Mouse (Mus musculus) intestine, postnatal 0 days (tissue): ENCODE data around the gene Wsb2. TPM values are rescaled to one million over a fixed set of nuclear protein-coding genes. Genes with fewer than 3 reads are reported as not detected.
A peak's percentile ranks its signal among the peaks of the same experiment; 100 is the strongest.
"Not testable (repeated sequence)": the region's sequence is repeated elsewhere in the genome, so short reads cannot be mapped to it uniquely, and the experiment has no call there.

Experiments used
- ATAC-seq: fragments of 200-750 bp; cut with Nextera tagmentation; 2 replicates; pipeline ENCODE4 v1.8.0; 2017; ENCODE audit warnings: mild to moderate bottlenecking, moderate TSS enrichment, moderate library complexity
- H3K27ac ChIP-seq: fragments of 300-500 bp; sonication (generic); 2 replicates; pipeline ENCODE4 v1.5.1; 2014; ENCODE audit warnings: mild to moderate bottlenecking, low read depth, low read length, moderate library complexity
- H3K27me3 ChIP-seq: fragments of 300-500 bp; sonication (generic); replicated peaks from 2 replicates; pipeline ENCODE4 v1.6.1; 2014; ENCODE audit warnings: low read length, mixed read lengths; ENCODE audit not compliant: control insufficient read depth, insufficient read depth
- H3K36me3 ChIP-seq: fragments of 300-500 bp; sonication (generic); 2 replicates; pipeline ENCODE4 v1.6.1; 2014; ENCODE audit warnings: mild to moderate bottlenecking, moderate library complexity; ENCODE audit not compliant: control insufficient read depth, insufficient read depth
- H3K4me1 ChIP-seq: fragments of 300-500 bp; sonication (generic); replicated peaks from 2 replicates; pipeline ENCODE4 v1.6.1; 2014; ENCODE audit warnings: antibody characterized with exemption, low read length, mixed read lengths; ENCODE audit not compliant: control insufficient read depth, insufficient read depth
- H3K4me2 ChIP-seq: fragments of 300-500 bp; sonication (generic); replicated peaks from 2 replicates; pipeline ENCODE4 v1.6.1; 2014; ENCODE audit warnings: low read depth, mild to moderate bottlenecking, moderate library complexity
- H3K4me3 ChIP-seq: fragments of 300-500 bp; sonication (generic); 2 replicates; pipeline ENCODE4 v1.5.1; 2014; ENCODE audit warnings: low read depth, low read length
- H3K9ac ChIP-seq: fragments of 300-500 bp; sonication (generic); 2 replicates; pipeline ENCODE4 v1.6.1; 2014; ENCODE audit warnings: mild to moderate bottlenecking, low read depth, low read length
- H3K9me3 ChIP-seq: fragments of 300-500 bp; sonication (generic); 2 replicates; pipeline ENCODE4 v1.6.1; 2016; ENCODE audit warnings: mixed run types; ENCODE audit not compliant: control insufficient read depth
- CTCF ChIP-seq: sonication (generic); IDR thresholded peaks from 2 replicates; pipeline ENCODE4 v1.5.1; 2016; ENCODE audit warnings: low read depth, mild to moderate bottlenecking, control low read depth, antibody characterized with exemption, moderate library complexity
- WGBS: fragments of 180-500 bp; shearing (Covaris S2); extraction: QIAGEN DNeasy Blood & Tissue Kit; methylation state at CpG from one replicate; pipeline ENCODE4 v1.1.7; 2014; 5-methylcytosine and 5-hydroxymethylcytosine counted together
- polyA plus RNA-seq: library from polyadenylated mRNA; unstranded; fragments of >200 nt; fragmentation: Nextera tagmentation; extraction: Ambion mirVana; gene quantifications from 2 replicates; pipeline ENCODE4 v1.2.1, GENCODE M21; 2015

Gene Wsb2
- polyA plus RNA-seq, 1 experiment from 2014 or later, result 125 TPM

DNA sequence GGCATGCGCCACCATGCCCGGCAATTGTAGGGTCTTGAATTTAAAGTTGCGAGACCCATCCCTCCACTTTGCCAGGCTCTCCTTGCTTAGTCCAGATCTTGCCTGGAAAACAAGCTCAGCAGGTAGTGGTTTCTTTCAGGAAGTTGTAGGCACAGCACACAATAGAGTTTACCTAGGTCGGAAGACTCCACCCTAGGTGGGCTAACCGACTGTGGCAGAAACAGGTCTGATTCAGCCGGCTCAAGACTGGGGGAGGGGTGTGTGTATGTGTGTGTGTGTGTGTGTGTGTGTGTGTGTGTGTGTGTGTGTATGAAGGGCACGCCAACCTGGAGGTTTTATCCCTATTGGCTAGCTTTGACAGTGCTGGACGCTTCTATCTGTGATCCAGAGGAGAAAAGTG, 46.5 kb downstream of the Wsb2 start:
- Histone ChIP-seq H3K36me3 (no peaks in the 10 kb centered on the region), H3K4me3 (no peak overlapping the region), H3K27ac (no peak overlapping the region), H3K9ac (no peak overlapping the region), H3K4me2 (no peak overlapping the region), H3K27me3 (no peaks in the 10 kb centered on the region), H3K9me3 (no peaks in the 10 kb centered on the region), H3K4me1 (no peaks in the 10 kb centered on the region)
- 73% methylated on average over 8 of the region's 8 CpGs for WGBS
- no peak for ATAC-seq
- no peak for TF ChIP-seq CTCF

DNA sequence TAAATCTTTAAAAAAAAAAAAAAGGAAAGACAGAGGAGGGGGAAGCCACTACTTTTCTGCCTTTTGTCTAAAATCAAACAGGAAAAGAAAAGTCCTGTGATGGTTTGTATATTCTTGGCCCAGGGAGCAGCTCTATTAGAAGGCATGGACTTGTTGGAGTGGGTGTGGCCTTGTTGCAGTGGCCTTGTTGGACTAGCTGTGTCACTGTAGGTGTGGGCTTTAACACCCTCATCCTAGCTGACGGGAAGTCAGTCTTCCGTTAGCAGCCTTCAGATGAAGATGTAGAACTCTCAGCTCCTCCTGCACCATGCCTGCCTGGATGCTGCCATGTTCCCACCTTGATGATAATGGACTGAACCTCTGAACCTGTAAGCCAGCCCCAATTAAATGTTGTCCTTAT, 47.6 kb downstream of the Wsb2 start:
- H3K27me3 ChIP-seq, H3K4me2 ChIP-seq, H3K4me3 ChIP-seq, H3K9ac ChIP-seq, ATAC-seq, H3K27ac ChIP-seq, H3K9me3 ChIP-seq, H3K36me3 ChIP-seq, H3K4me1 ChIP-seq: not testable (repeated sequence)
- WGBS, result 77% methylated on average over 2 of the region's 2 CpGs

DNA sequence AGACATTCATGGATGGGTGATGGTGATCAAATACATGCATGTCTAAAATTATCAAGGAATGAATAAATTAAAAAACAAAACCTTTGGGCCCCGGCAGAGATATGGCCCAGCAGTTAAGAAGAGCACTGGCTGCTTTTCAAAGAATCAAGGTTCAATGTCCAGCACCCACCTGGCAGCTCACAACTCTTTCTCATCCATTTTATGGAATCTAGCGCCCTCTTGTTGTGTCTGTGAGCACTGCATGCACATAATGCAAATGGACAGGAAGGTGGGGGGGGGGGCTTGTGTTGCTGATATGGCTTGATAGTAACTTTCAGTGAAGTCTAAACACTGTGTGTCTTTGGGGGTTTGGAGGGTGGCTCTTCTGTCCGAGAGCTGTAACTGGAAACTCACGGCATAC, 51.1 kb downstream of the Wsb2 start:
- Histone ChIP-seq H3K27me3 (no peaks in the 10 kb centered on the region), H3K4me1 (no peaks in the 10 kb centered on the region), H3K9ac (no peak overlapping the region), H3K4me3 (no peak overlapping the region), H3K4me2 (no peak overlapping the region), H3K36me3 (no peaks in the 10 kb centered on the region), H3K27ac (no peak overlapping the region), H3K9me3 (no peaks in the 10 kb centered on the region)
- peak; percentile 72 for TF ChIP-seq CTCF
- ATAC-seq, result no peak
- 67% methylated on average over 4 of the region's 4 CpGs for WGBS

DNA sequence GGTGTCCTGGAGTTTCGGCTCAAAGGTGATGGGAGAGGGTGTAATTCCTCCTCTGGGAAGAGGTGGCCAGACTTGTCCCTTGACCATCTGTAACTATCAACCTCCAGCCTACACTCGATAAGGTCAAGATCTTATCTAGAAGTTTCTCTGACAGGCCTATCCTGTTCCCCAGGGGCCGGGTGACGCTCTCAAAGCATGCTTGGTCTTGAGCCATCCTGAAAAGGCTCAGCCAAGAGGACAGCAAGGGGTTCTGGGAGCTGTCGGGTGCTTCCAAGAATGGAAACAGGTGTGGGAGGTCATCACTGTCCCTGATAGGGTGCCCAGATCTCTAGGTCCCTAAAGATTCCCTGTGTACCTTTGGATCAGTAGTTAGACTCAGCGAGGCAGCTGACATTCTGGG, 52.3 kb downstream of the Wsb2 start:
- no peaks in the 10 kb centered on the region for H3K4me1 ChIP-seq
- H3K36me3 ChIP-seq, result no peaks in the 10 kb centered on the region
- ATAC-seq, result no peak
- no peak overlapping the region for H3K4me3 ChIP-seq
- no peak for TF ChIP-seq CTCF
- 63% methylated on average over 6 of the region's 6 CpGs for WGBS
- no peak overlapping the region for H3K4me2 ChIP-seq
- H3K9ac ChIP-seq, result no peak overlapping the region
- no peaks in the 10 kb centered on the region for H3K9me3 ChIP-seq
- H3K27me3 ChIP-seq, result peaks cover 10% of the 10 kb centered on the region
- H3K27ac ChIP-seq, result no peak overlapping the region

DNA sequence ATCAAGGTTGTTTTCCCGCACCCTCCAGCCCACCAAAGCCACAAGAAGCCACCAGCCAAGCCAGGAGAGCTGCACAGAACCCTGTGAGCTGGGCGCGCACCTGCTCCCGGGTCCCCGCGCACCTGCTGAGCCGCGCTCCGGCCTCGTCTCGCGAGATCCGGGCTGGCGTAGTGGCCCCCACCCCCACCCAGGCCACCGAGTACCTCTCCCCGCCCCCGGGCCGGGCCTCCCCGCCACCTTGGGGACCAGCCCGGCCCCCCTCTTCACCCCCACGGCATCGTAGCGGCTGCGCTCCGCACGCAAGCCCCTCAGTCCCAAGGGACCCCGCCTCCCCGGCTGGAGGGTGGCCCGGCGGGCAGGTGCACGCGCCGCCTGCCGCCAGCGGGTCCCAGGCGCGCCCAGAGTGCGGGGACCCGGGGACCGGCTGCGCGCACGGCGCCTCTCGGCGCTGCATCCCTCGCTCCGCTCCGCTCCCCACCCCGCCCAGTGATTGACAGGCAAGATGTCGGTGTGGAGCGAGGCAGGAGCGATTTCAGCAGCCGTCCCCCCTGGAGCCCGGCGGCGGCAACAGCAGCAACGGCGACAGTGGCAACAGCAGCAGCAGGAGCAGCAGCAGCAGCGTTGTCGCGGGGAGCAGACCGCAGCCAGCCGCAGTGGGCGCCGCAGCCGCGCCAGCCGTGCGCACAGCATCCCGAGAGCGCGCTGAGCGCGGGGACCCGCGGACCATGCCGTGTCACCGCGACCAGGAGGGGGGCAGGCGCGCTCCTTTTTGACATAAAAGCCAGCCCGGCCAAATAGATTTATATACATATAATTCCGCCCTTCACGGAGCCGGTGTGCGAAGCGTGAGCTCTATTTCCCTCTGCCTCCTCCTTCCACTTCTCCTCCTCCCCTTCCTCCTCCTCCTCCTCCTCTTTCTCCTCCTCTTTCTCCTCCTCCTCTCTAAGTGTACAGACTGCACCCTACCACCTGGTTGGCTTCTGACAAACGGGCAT, 56.7 kb downstream of the Wsb2 start, which contains the start of gene Ksr2:
TSS of gene Ksr2 (plus strand) at position 494 of the 995 bp plus-strand sequence.
- ATAC-seq, result peak; percentile 82
- H3K27ac ChIP-seq, result no peak within 1 kb of the TSS
- H3K4me2 ChIP-seq, result peak within 1 kb of the TSS; percentile 96
- no peaks in the 10 kb centered on the region for H3K4me1 ChIP-seq
- H3K9me3 ChIP-seq, result no peaks in the 10 kb centered on the region
- H3K27me3 ChIP-seq, result peaks cover 27% of the 10 kb centered on the region
- H3K36me3 ChIP-seq, result no peaks in the 10 kb centered on the region
- 0 out of 2 replicates have a peak within 1 kb of the TSS, but pooled peaks have one; percentile 31 for H3K9ac ChIP-seq
- WGBS, result under 1% methylated on average over 71 of the region's 89 CpGs
- peak within 1 kb of the TSS; percentile 57 for H3K4me3 ChIP-seq
- no peak for TF ChIP-seq CTCF

DNA sequence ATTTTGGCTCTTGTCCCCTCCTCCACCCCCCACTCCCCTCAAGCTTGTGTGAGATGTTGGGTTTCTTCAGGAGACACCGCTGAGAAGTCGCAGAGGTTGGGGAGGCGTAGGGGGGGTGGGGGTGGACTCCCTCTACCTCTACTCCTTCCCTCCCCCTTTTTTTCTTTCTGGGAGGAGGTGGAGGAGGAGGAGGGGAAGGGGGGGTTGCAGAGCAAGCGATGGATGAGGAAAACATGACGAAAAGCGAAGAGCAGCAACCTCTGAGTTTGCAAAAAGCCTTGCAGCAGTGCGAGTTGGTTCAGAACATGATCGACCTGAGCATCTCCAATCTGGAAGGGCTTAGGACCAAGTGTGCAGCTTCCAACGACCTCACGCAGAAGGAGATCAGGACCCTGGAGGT, 57.5 kb downstream of the Wsb2 start:
- no peaks in the 10 kb centered on the region for H3K4me1 ChIP-seq
- H3K4me3 ChIP-seq, result no peak overlapping the region
- H3K9me3 ChIP-seq, result no peaks in the 10 kb centered on the region
- H3K4me2 ChIP-seq, result peak overlapping the region; percentile 96
- H3K27ac ChIP-seq, result no peak overlapping the region
- TF ChIP-seq CTCF, result no peak
- no peak overlapping the region for H3K9ac ChIP-seq
- 4% methylated on average over 10 of the region's 10 CpGs for WGBS
- peaks cover 27% of the 10 kb centered on the region for H3K27me3 ChIP-seq
- H3K36me3 ChIP-seq, result no peaks in the 10 kb centered on the region
- ATAC-seq, result no peak
